Mouse (Mus musculus) cerebellum, adult 18-20 months (tissue): ENCODE results near the gene Ppp6r2.

ENCODE experiments used
- DNase-seq, 2 experiments: peaks; one replicate each; pipeline ENCODE4 v3.0.0; 2021

Ppp6r2 gene

GRCm38 (mm10) chr15:89182328-89182741 is 29.0 kb upstream of the Ppp6r2 start:
- DNase-seq, result peak; percentile 64 to 73

- DNase-seq, result peak in 1 of 2 experiments; percentile 35
These were observed 28.5 kb upstream of the Ppp6r2 start for GRCm38 (mm10) chr15:89182842-89183241.

GRCm38 (mm10) chr15:89184141-89184936 is 27.0 kb upstream of the Ppp6r2 start:
- DNase-seq, result no peak

GRCm38 (mm10) chr15:89184937-89185227 is 26.5 kb upstream of the Ppp6r2 start:
- DNase-seq, result no peak

GRCm38 (mm10) chr15:89195261-89195681 is 16.1 kb upstream of the Ppp6r2 start:
- DNase-seq, result peak in 1 of 2 experiments; percentile 38

- DNase-seq, result peak; percentile 91 to 95
These were observed 15.6 kb upstream of the Ppp6r2 start for GRCm38 (mm10) chr15:89195690-89196312.

GRCm38 (mm10) chr15:89196313-89196706 is 15.0 kb upstream of the Ppp6r2 start, which contains the start of gene Dennd6b:
Gene Dennd6b (minus strand): TSS chr15:89196496.
- peak; percentile 96 to 97 for DNase-seq

- peak in 1 of 2 experiments; percentile 52 for DNase-seq
These were observed 14.3 kb upstream of the Ppp6r2 start for GRCm38 (mm10) chr15:89197056-89197455.

GRCm38 (mm10) chr15:89207457-89207856 is 3.9 kb upstream of the Ppp6r2 start:
- no peak for DNase-seq

GRCm38 (mm10) chr15:89209886-89210761 is 1.2 kb upstream of the Ppp6r2 start:
- DNase-seq, result peak; percentile 90 to 91

- DNase-seq, result peak in 1 of 2 experiments; percentile 56
These were observed 536 bp downstream of the Ppp6r2 start for GRCm38 (mm10) chr15:89211716-89212461.

- DNase-seq, result peak in 1 of 2 experiments; percentile 33
These were observed 1.1 kb downstream of the Ppp6r2 start for GRCm38 (mm10) chr15:89212495-89212894.

- no peak for DNase-seq
These were observed 2.2 kb downstream of the Ppp6r2 start for GRCm38 (mm10) chr15:89213517-89213916.

- DNase-seq, result peak; percentile 39 to 54
These were observed 3.6 kb downstream of the Ppp6r2 start for GRCm38 (mm10) chr15:89214953-89215352.

- DNase-seq, result peak; percentile 66 to 70
These were observed 4.4 kb downstream of the Ppp6r2 start for GRCm38 (mm10) chr15:89215611-89216233.

GRCm38 (mm10) chr15:89233586-89233985 is 22.2 kb downstream of the Ppp6r2 start:
- peak; percentile 74 to 86 for DNase-seq

- DNase-seq, result no peak
These were observed 22.7 kb downstream of the Ppp6r2 start for GRCm38 (mm10) chr15:89234052-89234451.

GRCm38 (mm10) chr15:89239751-89240392 is 28.5 kb downstream of the Ppp6r2 start:
- DNase-seq, result no peak

GRCm38 (mm10) chr15:89241025-89241424 is 29.7 kb downstream of the Ppp6r2 start:
- DNase-seq, result peak in 1 of 2 experiments; percentile 30

GRCm38 (mm10) chr15:89249063-89249462 is 37.7 kb downstream of the Ppp6r2 start:
- DNase-seq, result no peak

- no peak for DNase-seq
These were observed 44.0 kb downstream of the Ppp6r2 start for GRCm38 (mm10) chr15:89255330-89255729.
